Mouse (Mus musculus) kidney, adult 9 months (tissue): ENCODE results near the gene Rnf111.
A peak's percentile ranks its signal among the peaks of the same experiment; 100 is the strongest.
"Not testable (repeated sequence)": the region's sequence is repeated elsewhere in the genome, so short reads cannot be mapped to it uniquely, and the experiment has no call there.

Experiments
- DNase-seq: peaks from one replicate; pipeline ENCODE4 v3.0.0; 2022

Rnf111 gene

GRCm38 (mm10) chr9:70503626-70504041, at the start of gene Rnf111:
TSS of gene Rnf111 (minus strand) at chr9:70503725.
- peak; percentile 98 for DNase-seq

- DNase-seq: not testable (repeated sequence)
Observed at GRCm38 (mm10) chr9:70552233-70552632, 48.7 kb upstream of the Rnf111 start.

DNA sequence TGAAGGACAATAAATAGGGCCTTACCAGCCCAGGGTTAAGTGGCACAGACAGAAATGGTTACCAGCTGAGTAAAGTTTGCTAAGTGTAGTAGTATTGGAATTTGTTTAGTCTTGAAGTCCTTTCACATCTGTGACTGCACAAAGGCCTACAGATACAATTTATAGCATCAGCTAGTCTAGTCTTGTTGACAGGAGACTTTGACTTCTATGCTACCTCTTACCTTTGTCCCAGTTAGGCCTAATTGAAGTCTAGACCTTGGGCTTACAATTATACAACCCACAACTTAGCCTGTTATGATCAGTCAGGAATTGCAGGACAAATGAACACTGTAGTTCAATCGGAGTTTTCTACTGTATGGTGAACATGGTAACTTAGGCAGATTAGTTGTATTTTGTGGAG, 48.0 kb upstream of the Rnf111 start:
- DNase-seq: peak; percentile 69

GRCm38 (mm10) chr9:70548304-70548703, 44.8 kb upstream of the Rnf111 start:
- DNase-seq: no peak

DNA sequence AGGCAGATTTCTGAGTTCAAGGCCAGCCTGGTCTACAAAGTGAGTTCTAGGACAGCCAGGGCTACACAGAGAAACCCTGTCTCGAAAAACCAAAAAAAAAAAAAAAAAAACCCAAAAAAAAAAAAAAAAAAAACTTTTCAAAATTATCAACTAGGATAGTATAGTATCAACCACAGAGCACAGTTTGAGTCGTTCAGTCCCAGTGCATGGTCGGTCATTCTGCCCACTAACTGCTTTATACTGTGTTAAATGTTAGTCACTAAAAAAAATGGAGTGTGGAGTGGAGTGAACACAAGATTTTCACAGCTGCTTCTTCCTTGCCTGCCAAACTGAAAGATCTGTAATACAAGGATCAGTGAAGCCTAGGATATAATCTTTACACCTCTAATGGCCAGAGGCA, 43.1 kb upstream of the Rnf111 start:
- DNase-seq: not testable (repeated sequence)

DNA sequence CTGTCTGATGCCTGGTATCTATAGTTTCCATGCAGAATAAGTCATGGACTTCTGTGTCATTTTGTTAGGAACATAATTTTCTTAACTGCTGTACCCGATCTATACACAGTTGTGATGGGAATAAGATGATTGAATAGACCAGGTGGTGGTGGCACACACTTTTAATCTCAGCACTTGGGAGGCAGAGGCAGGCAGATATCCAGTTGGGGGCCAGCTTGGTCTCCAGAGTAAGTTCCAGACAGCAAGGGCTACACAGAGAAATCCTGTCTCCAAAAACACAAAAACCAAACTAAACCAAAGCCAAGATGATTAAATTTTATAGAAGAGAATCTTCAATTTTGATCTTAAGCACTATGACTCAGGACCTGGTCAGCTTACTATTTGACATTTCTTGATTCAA, 41.3 kb upstream of the Rnf111 start:
- DNase-seq: no peak

DNA sequence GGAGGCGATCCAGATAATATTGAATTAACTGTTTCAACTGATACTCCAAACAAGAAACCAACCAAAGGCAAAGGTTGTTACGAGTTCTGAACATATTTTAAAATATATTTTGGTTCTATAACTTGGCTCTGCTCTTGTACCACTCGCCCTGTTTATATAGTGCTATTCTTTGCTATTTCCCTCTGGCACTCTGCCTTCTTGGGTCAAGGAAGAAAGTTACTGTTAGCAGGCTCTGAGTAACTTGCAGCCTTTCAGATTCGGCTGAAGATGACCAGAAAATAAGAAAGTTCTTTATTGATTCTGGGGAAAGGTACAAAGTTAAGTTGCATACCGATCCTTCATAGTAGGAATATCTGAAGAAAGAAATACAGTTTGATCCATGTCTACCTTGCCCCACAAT, 40.5 kb upstream of the Rnf111 start:
- DNase-seq: no peak

- DNase-seq: no peak
Observed at GRCm38 (mm10) chr9:70543048-70543880, 39.7 kb upstream of the Rnf111 start.

GRCm38 (mm10) chr9:70542305-70543041, 38.9 kb upstream of the Rnf111 start, which contains the start of gene Sltm:
TSS of gene Sltm (plus strand) at chr9:70542754.
- DNase-seq: peak; percentile 99

DNA sequence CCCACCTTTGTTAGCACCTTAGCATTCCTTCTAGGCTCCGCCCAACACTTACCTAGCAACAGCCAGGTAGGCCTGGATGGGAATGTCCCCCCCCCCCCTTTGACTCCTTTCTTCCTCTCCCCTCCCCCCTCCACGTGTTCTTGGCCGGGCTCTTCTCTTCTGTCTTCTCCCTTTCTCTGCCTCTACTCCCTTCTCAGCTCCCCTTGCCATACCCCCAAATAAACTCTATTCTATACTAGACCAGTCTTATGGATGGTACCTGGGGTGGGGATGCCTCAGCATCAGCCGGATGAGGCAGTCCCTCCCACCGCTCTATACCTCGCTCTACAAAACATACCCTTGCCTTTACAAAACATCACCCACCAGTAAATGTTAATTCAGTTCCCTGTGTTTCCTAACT, 38.1 kb upstream of the Rnf111 start:
- no peak for DNase-seq

DNA sequence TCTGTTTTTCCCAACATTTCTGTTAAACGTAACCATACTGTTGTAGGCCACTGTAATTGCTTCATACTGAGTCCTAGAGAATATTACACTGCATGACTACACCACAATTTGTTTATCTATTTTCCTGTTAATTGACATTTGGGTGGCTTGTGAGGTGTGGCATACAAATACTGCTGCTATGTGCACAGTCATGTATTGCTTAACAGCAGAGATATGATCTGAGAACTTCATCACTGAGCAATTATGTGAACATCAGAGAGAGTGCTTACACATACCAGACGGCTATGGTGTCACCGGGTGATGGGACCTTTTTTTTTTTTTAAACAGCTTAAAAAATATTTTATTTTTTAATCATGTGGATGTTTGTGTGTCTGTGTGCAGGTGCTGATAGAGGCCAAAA, 29.8 kb upstream of the Rnf111 start:
- no peak for DNase-seq

- DNase-seq: no peak
Observed at GRCm38 (mm10) chr9:70524366-70524765, 20.8 kb upstream of the Rnf111 start.

DNA sequence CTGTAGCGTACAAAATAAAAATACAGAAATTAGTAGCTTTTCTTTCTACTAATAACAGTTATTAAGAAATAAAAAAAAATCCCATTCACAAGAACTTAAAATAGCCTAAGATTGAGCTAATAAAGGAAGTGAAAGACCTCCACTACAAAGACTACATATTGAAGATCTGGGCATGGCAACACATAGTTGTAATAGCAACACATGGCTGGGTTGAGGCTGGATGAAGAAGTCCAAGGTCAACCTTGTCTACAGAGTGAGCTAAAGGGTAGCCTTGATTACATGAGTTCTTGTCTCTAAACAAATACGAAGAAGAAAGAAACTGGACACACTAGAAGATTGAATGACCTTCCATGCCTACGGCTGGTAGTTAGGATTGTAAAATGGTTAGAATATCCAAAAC, 20.3 kb upstream of the Rnf111 start:
- DNase-seq: no peak

DNA sequence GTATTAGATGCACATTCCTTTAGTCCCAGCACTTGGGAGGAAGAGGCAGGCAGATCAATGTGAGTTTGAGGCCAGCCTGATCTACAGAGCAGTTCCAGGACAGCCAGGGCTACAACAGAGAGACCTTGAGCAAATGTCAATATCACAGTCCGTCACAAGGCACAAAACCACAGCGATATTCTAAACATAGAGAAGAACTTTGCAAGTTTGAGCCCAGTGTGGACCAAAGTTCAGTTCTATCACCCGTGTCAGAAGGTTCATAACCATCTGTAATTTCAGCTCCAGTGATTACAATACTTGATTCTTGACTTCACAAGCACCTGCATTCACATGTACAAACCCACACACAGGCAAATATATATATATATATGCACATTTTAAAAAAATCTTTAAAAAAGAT, 17.1 kb upstream of the Rnf111 start:
- DNase-seq: peak; percentile 64

DNA sequence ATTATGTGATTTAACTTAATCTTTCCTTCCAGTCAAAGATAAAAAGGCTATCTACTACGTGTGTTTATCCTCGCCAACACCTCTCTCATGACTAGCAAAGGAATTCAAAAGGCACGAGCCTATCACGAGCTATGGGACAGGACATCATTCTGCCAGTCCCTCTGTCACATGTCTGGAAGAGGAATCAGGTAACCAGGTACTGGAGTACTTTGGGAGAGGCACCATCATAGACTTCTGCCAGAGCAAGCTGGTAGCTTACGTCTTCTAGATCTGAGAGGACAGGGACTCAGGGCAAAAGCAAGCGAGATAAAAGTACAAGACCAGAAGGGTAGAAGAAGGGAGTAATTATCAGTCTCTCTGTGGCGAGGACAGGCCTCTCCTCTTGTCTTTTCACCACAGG, 8.2 kb upstream of the Rnf111 start:
- no peak for DNase-seq

DNA sequence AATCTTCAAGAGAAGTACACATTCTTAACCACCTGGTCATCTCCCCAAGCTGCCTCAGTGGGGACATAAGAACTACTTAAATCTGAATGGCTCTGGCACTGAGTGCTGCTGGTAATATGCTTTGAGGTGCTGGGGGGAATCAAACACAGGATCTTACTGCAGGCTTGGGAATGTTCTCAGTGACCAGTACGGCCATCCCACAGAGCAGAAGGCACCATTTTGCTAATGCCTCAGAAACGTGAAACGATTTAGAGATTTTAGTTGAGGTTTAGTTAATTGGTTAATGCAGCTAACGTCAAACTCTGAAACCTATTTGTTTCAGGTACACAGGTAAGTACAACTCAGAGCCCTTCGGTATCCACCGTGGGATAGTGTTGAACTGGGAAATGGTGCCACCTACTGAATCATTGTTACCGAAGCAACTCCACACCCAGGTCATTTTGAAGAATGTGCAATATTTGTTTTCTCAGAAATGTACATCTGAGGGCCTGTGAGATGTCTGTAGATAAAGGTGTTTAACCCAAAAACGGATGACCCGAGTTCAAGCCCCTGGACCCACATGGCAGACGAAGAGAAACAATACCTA, 7.6 kb upstream of the Rnf111 start:
- peak; percentile 65 for DNase-seq

- DNase-seq: peak; percentile 80
Observed at GRCm38 (mm10) chr9:70509906-70510525, 6.5 kb upstream of the Rnf111 start.

- peak; percentile 50 for DNase-seq
Observed at GRCm38 (mm10) chr9:70506787-70507186, 3.3 kb upstream of the Rnf111 start.

GRCm38 (mm10) chr9:70506186-70506585, 2.7 kb upstream of the Rnf111 start:
- DNase-seq: no peak

GRCm38 (mm10) chr9:70503015-70503603, 416 bp downstream of the Rnf111 start:
- peak; percentile 56 for DNase-seq

DNA sequence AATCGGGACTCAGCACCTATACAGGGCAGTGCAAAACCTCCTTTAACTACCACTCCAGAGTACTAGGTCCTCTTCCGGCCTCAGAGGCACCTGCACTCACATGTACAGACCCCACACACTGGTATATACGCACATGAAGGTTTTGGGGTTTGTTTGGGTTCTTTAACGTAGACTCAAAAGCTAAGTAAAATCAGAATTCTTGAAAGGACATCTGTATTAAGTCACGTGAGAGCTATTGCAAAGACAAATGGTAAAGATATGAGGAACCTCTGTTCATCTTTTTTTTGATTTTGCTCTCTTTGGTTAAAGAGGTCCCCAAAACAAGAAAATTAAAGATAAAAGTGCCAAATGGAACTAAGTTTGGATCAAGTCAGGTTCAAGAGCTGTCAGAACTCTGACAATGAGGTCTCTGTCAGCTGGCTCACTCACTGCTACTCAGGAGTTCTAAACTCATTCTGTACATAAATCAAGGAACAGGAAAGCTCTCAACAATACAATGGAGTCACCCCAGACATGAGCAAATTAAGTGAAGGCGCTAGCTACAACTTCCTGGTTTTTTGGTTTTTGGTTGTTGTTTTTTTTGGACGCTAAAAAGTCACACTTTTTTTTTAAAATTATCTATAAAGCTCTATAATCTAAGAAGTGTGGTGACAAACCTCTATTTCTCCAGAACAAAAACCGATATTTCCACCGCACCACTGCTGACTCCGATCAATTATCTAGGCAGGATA, 1.1 kb downstream of the Rnf111 start:
- no peak for DNase-seq

DNA sequence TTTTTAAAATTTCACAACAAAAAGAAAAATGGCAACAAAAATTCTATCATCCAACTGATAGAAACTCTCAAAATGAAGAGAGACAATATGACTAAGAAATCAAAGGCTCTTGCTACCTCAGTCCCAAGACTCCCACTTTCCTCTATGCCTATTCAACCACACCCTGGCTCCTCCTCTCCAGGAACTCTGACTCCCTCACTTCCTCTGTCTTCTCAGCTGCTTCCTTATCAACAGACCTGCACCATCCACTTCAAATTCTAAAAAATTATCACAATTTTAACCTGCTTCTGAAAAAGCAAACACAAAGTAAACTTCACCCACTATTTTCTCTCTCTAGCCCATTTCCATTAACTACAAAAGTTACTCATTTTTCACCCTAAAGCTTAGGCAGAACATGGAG, 6.5 kb downstream of the Rnf111 start:
- DNase-seq: no peak
